Mouse (Mus musculus) induced T-regulatory cell, adult 2 months (primary cell): Measurements from ENCODE around the gene Olfr1241.

Experiments
- DNase-seq: peaks from one replicate; pipeline ENCODE4 v3.0.0-alpha.2; 2012; ENCODE audit warnings: low read depth

The Olfr1241 gene

DNA sequence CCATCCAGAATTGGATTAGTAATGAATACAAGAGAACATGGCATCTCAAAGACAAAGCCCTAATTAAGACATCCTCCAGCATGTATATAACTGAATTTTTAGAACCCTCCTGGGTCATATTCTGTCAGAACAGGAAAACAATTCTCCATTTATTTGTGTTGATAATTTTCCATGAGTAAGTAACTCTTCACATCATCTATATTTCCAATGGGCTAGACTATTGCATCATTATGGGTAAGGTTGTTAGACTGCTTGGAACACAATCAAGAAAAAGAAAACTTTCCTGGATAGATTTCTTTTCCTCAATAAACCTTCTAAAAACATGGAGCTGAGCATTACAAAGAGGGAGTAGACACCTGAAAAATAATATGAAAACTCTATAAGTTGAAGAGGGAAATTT is at the start of gene Olfr1241:
Gene Olfr1241, minus strand, starts transcription at position 101 of the 400 bp plus-strand sequence.
- DNase-seq, result no peak

GRCm38 (mm10) chr2:89531387-89531786 is 44.5 kb upstream of the Olfr1241 start, which contains the start of gene Olfr1243:
Gene Olfr1243, minus strand, starts transcription at chr2:89531487.
- no peak for DNase-seq

GRCm38 (mm10) chr2:89498235-89498634 is 11.3 kb upstream of the Olfr1241 start, which contains the start of gene Olfr1242:
Gene Olfr1242, minus strand, starts transcription at chr2:89498335.
- no peak for DNase-seq

- DNase-seq, result no peak
These were observed 44.0 kb downstream of the Olfr1241 start, which contains the start of gene Olfr1240 for GRCm38 (mm10) chr2:89442900-89443299. Gene Olfr1240, minus strand, starts transcription at chr2:89443000.
